Mouse (Mus musculus): ENCODE data around the gene Lmtk2. TPM values are rescaled to one million over a fixed set of nuclear protein-coding genes. Genes with fewer than 3 reads are reported as not detected.

The Lmtk2 gene
- total and polyA plus RNA-seq, 2 experiments from 2014 or later, result 2.5 to 19.5 TPM

DNA sequence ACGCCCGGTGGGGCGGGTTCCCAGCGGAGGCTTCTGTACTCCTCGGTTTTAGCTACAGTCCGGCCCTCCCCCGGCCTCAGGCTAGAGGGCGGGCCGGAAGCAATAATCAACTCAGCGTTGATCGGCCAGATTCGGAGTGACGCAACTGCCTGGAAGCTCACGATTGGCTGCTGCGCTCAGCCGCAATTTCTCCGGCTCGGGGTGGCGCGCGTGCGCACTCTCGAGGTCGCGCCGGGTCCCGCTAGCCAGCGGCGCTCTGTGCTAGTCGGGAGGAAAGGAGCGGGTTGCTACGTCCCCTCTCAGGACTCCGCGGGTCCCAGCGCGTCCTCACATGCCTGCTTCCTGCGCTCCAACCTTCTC lies 123.2 kb downstream of the Lmtk2 start, which contains the start of gene Tecpr1:
Tecpr1 (minus strand) TSS at position 113 of the 360 bp plus-strand sequence.
- peak; percentile 92 for ATAC-seq (ENCODE audit: insufficient read depth, low read depth)
- H3K36me3 ChIP-seq (replicated peaks; ENCODE audit: control insufficient read depth, insufficient read depth, low read length), result no peaks in the 10 kb centered on the region
- H3K9ac ChIP-seq (replicated peaks; ENCODE audit: low read depth, low read length), result peak within 1 kb of the TSS; percentile 65
- peak within 1 kb of the TSS; percentile 83 for H3K27ac ChIP-seq (ENCODE audit: low read depth)
- H3K4me2 ChIP-seq (ENCODE audit: low read depth, low read length), result peak within 1 kb of the TSS; percentile 86
- H3K9me3 ChIP-seq (replicated peaks; ENCODE audit: control insufficient read depth, low read length), result no peaks in the 10 kb centered on the region
- WGBS, result 0% methylated on average over 37 of the region's 37 CpGs
- 0 out of 2 replicates have a peak, but pooled peaks cover 7% of the 10 kb centered on the region for H3K4me1 ChIP-seq (ENCODE audit: control insufficient read depth, insufficient read depth)
- peak within 1 kb of the TSS; percentile 74 for H3K4me3 ChIP-seq (ENCODE audit: low read depth, low read length)
- no peak for TF ChIP-seq EP300 (IDR thresholded peaks at IDR 0.05; ENCODE audit: low read depth)
- TF ChIP-seq CTCF (IDR thresholded peaks at IDR 0.05; ENCODE audit: low read depth), result no peak
- H3K27me3 ChIP-seq (ENCODE audit: control insufficient read depth, insufficient read depth, low read length), result no peaks in the 10 kb centered on the region
- DNase-seq (ENCODE audit: low spot score), result peak; percentile 94

DNA sequence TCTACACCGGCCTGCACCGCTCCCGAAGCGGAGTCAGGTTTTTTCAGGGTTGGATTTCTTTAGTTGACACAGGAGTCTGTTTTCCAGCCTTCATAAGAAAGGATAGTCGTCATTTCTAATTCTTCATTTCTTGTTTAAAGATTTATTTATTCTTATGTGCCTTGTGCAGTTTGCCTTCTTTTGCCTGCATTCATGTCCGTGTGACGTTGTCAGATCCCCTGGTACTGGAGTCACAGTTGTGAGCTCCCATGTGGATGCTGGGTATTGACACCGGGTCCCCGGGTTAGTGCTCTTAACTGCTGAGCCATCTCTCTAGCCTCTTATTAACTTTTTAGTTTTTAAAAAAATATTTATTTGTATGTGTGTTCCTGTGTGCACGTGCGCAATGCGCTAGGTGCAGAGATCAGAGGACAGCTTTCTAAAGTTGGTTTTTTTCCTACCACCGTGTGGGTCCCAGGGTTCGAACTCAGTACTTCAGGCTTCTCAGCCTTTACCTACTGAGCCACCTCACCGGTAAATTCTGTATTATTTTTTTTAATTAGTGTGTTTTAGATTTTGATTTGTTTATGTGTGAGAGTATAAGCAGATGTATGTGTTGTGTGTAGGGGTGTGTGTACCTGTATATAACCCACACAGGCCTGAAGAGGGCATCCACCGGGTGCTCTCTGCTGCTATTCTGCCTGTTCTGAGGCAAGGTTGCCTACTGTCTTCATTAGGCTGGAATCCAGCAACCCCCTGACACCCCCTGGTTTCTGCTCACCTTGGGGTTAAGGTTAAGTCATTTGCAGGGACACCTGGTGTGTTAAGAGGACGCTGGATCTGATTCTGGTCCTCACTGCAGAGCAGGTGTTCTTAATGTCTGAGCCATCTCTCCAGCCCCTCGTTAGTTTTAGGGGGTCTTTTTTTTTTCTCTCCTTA lies 123.9 kb downstream of the Lmtk2 start:
- ATAC-seq (ENCODE audit: insufficient read depth, low read depth) (no peak), DNase-seq (ENCODE audit: low spot score) (peak; percentile 12)
- peak overlapping the region; percentile 74 for H3K4me3 ChIP-seq (ENCODE audit: low read depth, low read length)
- peak overlapping the region; percentile 65 for H3K9ac ChIP-seq (replicated peaks; ENCODE audit: low read depth, low read length)
- no peaks in the 10 kb centered on the region for H3K36me3 ChIP-seq (replicated peaks; ENCODE audit: control insufficient read depth, insufficient read depth, low read length)
- peak overlapping the region; percentile 86 for H3K4me2 ChIP-seq (ENCODE audit: low read depth, low read length)
- no peaks in the 10 kb centered on the region for H3K27me3 ChIP-seq (ENCODE audit: control insufficient read depth, insufficient read depth, low read length)
- H3K27ac ChIP-seq (ENCODE audit: low read depth), result peak overlapping the region; percentile 83
- TF ChIP-seq EP300 (IDR thresholded peaks at IDR 0.05; ENCODE audit: low read depth) (no peak), CTCF (IDR thresholded peaks at IDR 0.05; ENCODE audit: low read depth) (no peak)
- 26% methylated on average over 18 of the region's 18 CpGs for WGBS
- 0 out of 2 replicates have a peak, but pooled peaks cover 7% of the 10 kb centered on the region for H3K4me1 ChIP-seq (ENCODE audit: control insufficient read depth, insufficient read depth)
- H3K9me3 ChIP-seq (replicated peaks; ENCODE audit: control insufficient read depth, low read length), result no peaks in the 10 kb centered on the region

DNA sequence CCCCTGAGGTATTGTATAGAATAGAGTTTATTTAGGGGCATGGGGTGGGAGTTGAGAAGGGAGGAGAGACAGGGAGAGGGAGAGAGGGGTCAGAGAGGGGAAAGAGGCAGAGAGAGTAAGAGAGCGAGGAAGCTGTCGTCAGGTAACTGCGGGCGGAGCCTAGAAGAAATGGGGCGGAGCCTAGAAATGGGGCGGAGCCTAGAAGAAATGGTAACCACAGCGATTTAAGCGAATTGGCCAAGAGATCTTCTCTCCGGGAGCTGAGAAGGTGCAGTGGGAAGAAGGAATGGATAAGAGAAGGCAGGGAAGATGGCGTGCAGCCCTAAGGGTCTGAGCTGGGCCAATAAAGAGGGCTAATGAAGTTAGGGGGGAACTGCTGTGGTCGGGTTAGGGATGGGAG lies 126.0 kb downstream of the Lmtk2 start:
- no peaks in the 10 kb centered on the region for H3K36me3 ChIP-seq (replicated peaks; ENCODE audit: control insufficient read depth, insufficient read depth, low read length)
- no peak overlapping the region for H3K4me3 ChIP-seq (ENCODE audit: low read depth, low read length)
- TF ChIP-seq EP300 (IDR thresholded peaks at IDR 0.05; ENCODE audit: low read depth), result no peak
- TF ChIP-seq CTCF (IDR thresholded peaks at IDR 0.05; ENCODE audit: low read depth), result no peak
- H3K4me1 ChIP-seq (ENCODE audit: control insufficient read depth, insufficient read depth), result 0 out of 2 replicates have a peak, but pooled peaks cover 2% of the 10 kb centered on the region
- H3K27me3 ChIP-seq (ENCODE audit: control insufficient read depth, insufficient read depth, low read length), result no peaks in the 10 kb centered on the region
- H3K27ac ChIP-seq (ENCODE audit: low read depth), result no peak overlapping the region
- H3K9me3 ChIP-seq (replicated peaks; ENCODE audit: control insufficient read depth, low read length), result peaks cover 6% of the 10 kb centered on the region; the same call in 1 of the 2 replicates
- 23% methylated on average over 11 of the region's 11 CpGs for WGBS
- DNase-seq (ENCODE audit: low spot score) (no peak), ATAC-seq (ENCODE audit: insufficient read depth, low read depth) (no peak)
- H3K9ac ChIP-seq (replicated peaks; ENCODE audit: low read depth, low read length), result no peak overlapping the region
- H3K4me2 ChIP-seq (ENCODE audit: low read depth, low read length), result no peak overlapping the region

DNA sequence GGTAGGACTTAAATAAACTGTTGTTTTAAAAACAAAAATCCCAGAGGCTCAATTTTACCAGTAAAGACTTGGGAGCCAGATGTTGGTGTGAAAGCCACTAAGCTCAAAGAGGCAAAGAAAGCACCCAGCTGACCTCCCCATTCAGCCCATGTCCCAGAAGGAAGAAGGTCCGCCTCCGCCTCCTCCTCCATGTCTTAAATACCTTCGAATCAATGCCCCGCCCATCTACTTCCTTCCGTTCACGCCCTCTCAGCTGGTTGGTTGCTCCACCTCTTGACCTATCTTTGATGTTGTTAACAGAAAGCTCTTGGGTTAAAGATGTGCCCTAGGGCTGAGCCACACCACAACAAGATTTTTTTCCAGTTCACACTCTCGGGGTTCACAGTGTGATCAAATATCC lies 130.0 kb downstream of the Lmtk2 start:
- no peak overlapping the region for H3K4me3 ChIP-seq (ENCODE audit: low read depth, low read length)
- no peaks in the 10 kb centered on the region for H3K4me1 ChIP-seq (ENCODE audit: control insufficient read depth, insufficient read depth)
- DNase-seq (ENCODE audit: low spot score) (no peak), ATAC-seq (ENCODE audit: insufficient read depth, low read depth) (no peak)
- peaks cover 9% of the 10 kb centered on the region; the same call in 1 of the 2 replicates for H3K9me3 ChIP-seq (replicated peaks; ENCODE audit: control insufficient read depth, low read length)
- H3K36me3 ChIP-seq (replicated peaks; ENCODE audit: control insufficient read depth, insufficient read depth, low read length), result no peaks in the 10 kb centered on the region
- no peaks in the 10 kb centered on the region for H3K27me3 ChIP-seq (ENCODE audit: control insufficient read depth, insufficient read depth, low read length)
- no peak overlapping the region for H3K4me2 ChIP-seq (ENCODE audit: low read depth, low read length)
- 83% methylated on average over 7 of the region's 7 CpGs for WGBS
- no peak overlapping the region for H3K9ac ChIP-seq (replicated peaks; ENCODE audit: low read depth, low read length)
- no peak overlapping the region for H3K27ac ChIP-seq (ENCODE audit: low read depth)
- TF ChIP-seq CTCF (IDR thresholded peaks at IDR 0.05; ENCODE audit: low read depth) (no peak), EP300 (IDR thresholded peaks at IDR 0.05; ENCODE audit: low read depth) (no peak)

GRCm38 (mm10) chr5:144231410-144231809 lies 131.2 kb downstream of the Lmtk2 start:
- no peak overlapping the region for H3K9ac ChIP-seq (replicated peaks; ENCODE audit: low read depth, low read length)
- H3K4me3 ChIP-seq (ENCODE audit: low read depth, low read length), result no peak overlapping the region
- no peaks in the 10 kb centered on the region for H3K36me3 ChIP-seq (replicated peaks; ENCODE audit: control insufficient read depth, insufficient read depth, low read length)
- peaks cover 9% of the 10 kb centered on the region; the same call in 1 of the 2 replicates for H3K9me3 ChIP-seq (replicated peaks; ENCODE audit: control insufficient read depth, low read length)
- 50% methylated on average over 1 of the region's 1 CpGs for WGBS
- DNase-seq (ENCODE audit: low spot score) (peak; percentile 62), ATAC-seq (ENCODE audit: insufficient read depth, low read depth) (no peak)
- no peak overlapping the region for H3K27ac ChIP-seq (ENCODE audit: low read depth)
- no peaks in the 10 kb centered on the region for H3K4me1 ChIP-seq (ENCODE audit: control insufficient read depth, insufficient read depth)
- TF ChIP-seq CTCF (IDR thresholded peaks at IDR 0.05; ENCODE audit: low read depth) (peak; percentile 59), EP300 (IDR thresholded peaks at IDR 0.05; ENCODE audit: low read depth) (no peak)
- H3K27me3 ChIP-seq (ENCODE audit: control insufficient read depth, insufficient read depth, low read length), result no peaks in the 10 kb centered on the region
- H3K4me2 ChIP-seq (ENCODE audit: low read depth, low read length), result no peak overlapping the region
